Mouse (Mus musculus): Measurements from ENCODE around the gene Sema6d.

DNA sequence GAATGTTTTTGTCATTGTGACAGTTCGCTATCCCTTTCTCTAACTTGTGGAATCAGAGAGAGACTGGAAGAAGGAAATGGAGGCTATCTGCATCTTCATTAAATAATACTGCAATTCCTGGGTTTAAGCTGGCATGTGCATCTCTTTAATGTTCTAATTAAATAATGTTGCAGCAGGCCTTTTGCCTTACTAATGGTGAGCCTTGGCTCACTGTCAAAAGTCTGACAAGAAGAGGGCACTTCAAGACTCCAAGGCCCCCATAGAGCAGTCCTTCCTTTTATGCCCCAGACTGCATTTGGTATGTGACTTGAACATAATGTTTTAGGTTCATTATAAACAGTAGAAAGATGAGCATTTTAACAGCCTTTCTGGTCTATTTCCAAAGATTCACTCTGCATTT, 147.1 kb downstream of the Sema6d start:
- TF ChIP-seq CTCF (conservative IDR thresholded peaks at IDR 0.05; ENCODE audit: insufficient read depth, insufficient read length, low read depth, low read length) (no peak), POLR2A (IDR thresholded peaks at IDR 0.05; ENCODE audit: low read depth, low read length) (no peak)
